ENCODE assay signal across 21 mouse cellular contexts in the genomic region with DNA sequence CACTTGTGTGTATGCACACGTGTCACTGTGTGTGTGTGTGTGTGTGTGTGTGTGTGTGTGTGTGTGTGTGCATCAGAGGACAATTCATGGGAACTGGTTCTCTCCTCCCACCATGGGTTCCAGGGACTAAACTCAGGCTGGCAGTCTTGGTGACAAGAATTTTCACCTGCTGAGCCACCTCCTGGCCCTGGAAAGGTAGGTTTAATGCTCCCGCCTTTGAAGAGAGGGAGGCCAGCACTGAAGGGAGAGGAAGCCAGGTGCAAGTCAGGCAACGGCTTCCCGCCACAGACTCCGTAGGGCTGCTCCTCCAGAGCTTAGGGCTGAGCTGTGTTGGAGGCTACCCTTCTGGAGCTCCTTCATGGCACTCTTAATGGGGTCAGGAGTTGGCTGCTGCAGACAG.
A peak's percentile ranks its signal among the peaks of the same experiment; 100 is the strongest.
DNase-seq lines count a peak whose midpoint lies in the region; ATAC-seq lines count a peak whose summit lies in the region.
"Had no signal": no experiment of that assay in that cellular context is flagged by ENCODE, and none has a peak within 500 bp of the region (broad histone marks: within the 10 kb centered on the region; RNA-seq: fewer than 3 reads in every experiment).

No protein-coding gene starts in this region.

- peak; percentile 60 for DNase-seq in midbrain, embryonic 11.5 days (ENCODE audit: low spot score, missing footprints)
- peak; percentile 54 for DNase-seq in cerebellum, adult 8-10 months
- DNase-seq in cerebellum, postnatal 25 days: peak; percentile 65 to 73
- DNase-seq in frontal cortex, postnatal 36 days (ENCODE audit: low spot score in 2 of 2): no peak
- DNase-seq in lung, postnatal 10 days: no peak
- no peak for DNase-seq in kidney, postnatal 4 days
- DNase-seq: adrenal gland, adult 2 months; adrenal gland, postnatal 25 days; embryo, embryonic 11 days; gastrocnemius, adult 2 months; gastrocnemius, postnatal 25 days; heart, postnatal 4 days; kidney, adult 11 months; kidney, adult 9 months had no signal

- H3K4me3 ChIP-seq in midbrain, embryonic 11.5 days (ENCODE audit: low read depth, low read length): no peak overlapping the region
- no peak overlapping the region for H3K4me3 ChIP-seq in midbrain, embryonic 16.5 days (ENCODE audit: low read depth, low read length)
- H3K4me3 ChIP-seq: embryonic facial prominence, embryonic 12.5 days; gastrocnemius, adult 2 months; heart, embryonic 13.5 days; hindbrain, embryonic 12.5 days had no signal

- H3K36me3 ChIP-seq in midbrain, embryonic 11.5 days (ENCODE audit: control insufficient read depth, insufficient read depth, low read length): no peaks in the 10 kb centered on the region
- no peaks in the 10 kb centered on the region for H3K36me3 ChIP-seq in midbrain, embryonic 16.5 days (ENCODE audit: control insufficient read depth, insufficient read depth, low read length)
- H3K36me3 ChIP-seq: embryonic facial prominence, embryonic 12.5 days; heart, embryonic 13.5 days; hindbrain, embryonic 12.5 days had no signal

- no peak overlapping the region for H3K9ac ChIP-seq in midbrain, embryonic 11.5 days (ENCODE audit: low read length)
- no peak overlapping the region for H3K9ac ChIP-seq in midbrain, embryonic 16.5 days (ENCODE audit: low read depth, low read length)
- H3K9ac ChIP-seq: embryonic facial prominence, embryonic 12.5 days; heart, embryonic 13.5 days; hindbrain, embryonic 12.5 days had no signal

- H3K4me1 ChIP-seq in midbrain, embryonic 11.5 days (ENCODE audit: control insufficient read depth, insufficient read depth, low read length): peaks cover 8% of the 10 kb centered on the region; the same call in 1 of the 2 replicates
- H3K4me1 ChIP-seq in midbrain, embryonic 16.5 days (ENCODE audit: control insufficient read depth, insufficient read depth, low read length): peaks cover 6% of the 10 kb centered on the region; the same call in 1 of the 2 replicates

- H3K27ac ChIP-seq in midbrain, embryonic 11.5 days (ENCODE audit: low read depth, low read length): no peak overlapping the region
- H3K27ac ChIP-seq in midbrain, embryonic 16.5 days (ENCODE audit: low read length): no peak overlapping the region
- H3K27ac ChIP-seq: embryonic facial prominence, embryonic 12.5 days; gastrocnemius, adult 2 months; heart, embryonic 13.5 days; hindbrain, embryonic 12.5 days had no signal

- H3K27me3 ChIP-seq in midbrain, embryonic 11.5 days (ENCODE audit: control insufficient read depth, insufficient read depth, low read length): peaks cover 9% of the 10 kb centered on the region
- no peaks in the 10 kb centered on the region for H3K27me3 ChIP-seq in midbrain, embryonic 16.5 days (ENCODE audit: control insufficient read depth, insufficient read depth, low read depth, low read length)

- no peaks in the 10 kb centered on the region for H3K9me3 ChIP-seq in midbrain, embryonic 11.5 days (ENCODE audit: control insufficient read depth, low read length)
- no peaks in the 10 kb centered on the region for H3K9me3 ChIP-seq in midbrain, embryonic 16.5 days (replicated peaks; ENCODE audit: control insufficient read depth, low read length, poor library complexity, severe bottlenecking)
- H3K9me3 ChIP-seq: embryonic facial prominence, embryonic 12.5 days; heart, embryonic 13.5 days; hindbrain, embryonic 12.5 days had no signal

- 76% methylated on average over 5 of the region's 5 CpGs for WGBS in midbrain, embryonic 11.5 days
- WGBS in midbrain, embryonic 16.5 days: 83% methylated on average over 5 of the region's 5 CpGs

- H3K4me2 ChIP-seq in midbrain, embryonic 11.5 days: no peak overlapping the region
- H3K4me2 ChIP-seq in midbrain, embryonic 16.5 days (ENCODE audit: low read length): no peak overlapping the region
- H3K4me2 ChIP-seq: embryonic facial prominence, embryonic 12.5 days; heart, embryonic 13.5 days; hindbrain, embryonic 12.5 days had no signal

- no peak for ATAC-seq in midbrain, embryonic 11.5 days (ENCODE audit: low FRiP score)
- ATAC-seq in midbrain, embryonic 16.5 days: no peak
- ATAC-seq: forebrain, embryonic 16.5 days; hindbrain, embryonic 16.5 days; inflammation-experienced regulatory T-cells, adult 6 months had no signal

Comparison
In these comparisons a context has a peak if more than half of its experiments do, and no peak if none do; other contexts are left out.
1. DNase-seq: peak in midbrain, embryonic 11.5 days (single experiment), cerebellum, adult 8-10 months (single experiment) and cerebellum, postnatal 25 days (2 of 2); none in frontal cortex, postnatal 36 days (0 of 2), lung, postnatal 10 days (single experiment) and kidney, postnatal 4 days (0 of 2).